10 mouse cellular contexts compared by ENCODE assay signal in the genomic region with DNA sequence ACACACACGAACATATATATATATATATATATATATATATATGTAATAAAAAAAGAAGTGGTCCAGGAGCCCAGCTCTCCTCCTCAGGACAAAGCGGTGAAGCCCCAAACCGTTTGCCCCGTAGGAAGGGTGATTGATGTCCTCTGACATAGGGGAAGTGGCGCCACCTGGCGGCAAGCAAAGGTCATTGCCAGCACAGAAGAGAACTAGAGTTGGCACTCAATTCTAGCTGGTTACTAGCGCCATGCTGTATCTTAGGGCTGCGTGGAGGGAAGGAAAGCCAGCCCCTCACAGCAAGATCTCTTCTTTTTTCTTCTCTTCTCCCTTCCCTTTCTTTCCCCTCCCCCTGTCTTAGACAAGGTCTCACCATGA. TPM values are rescaled to one million over a fixed set of nuclear protein-coding genes. Genes with fewer than 3 reads are reported as not detected.
A peak's percentile ranks its signal among the peaks of the same experiment; 100 is the strongest.
DNase-seq lines count a peak whose midpoint lies in the region; ATAC-seq lines count a peak whose summit lies in the region.
"Had no signal": no experiment of that assay in that cellular context is flagged by ENCODE, and none has a peak within 500 bp of the region (broad histone marks: within the 10 kb centered on the region; RNA-seq: fewer than 3 reads in every experiment).

No protein-coding gene starts in this region.

- no peak for ATAC-seq in hindbrain, embryonic 11.5 days (ENCODE audit: low FRiP score)
- ATAC-seq in hindbrain, embryonic 13.5 days (ENCODE audit: low FRiP score), result no peak
- ATAC-seq in liver, embryonic 12.5 days, result peak; percentile 28; the same call in 1 of the 2 replicates

- 12% methylated on average over 8 of the region's 8 CpGs for WGBS in hindbrain, embryonic 11.5 days
- WGBS in hindbrain, embryonic 13.5 days, result 13% methylated on average over 8 of the region's 8 CpGs
- WGBS in liver, embryonic 12.5 days (ENCODE audit: insufficient replicate concordance), result 11% methylated on average over 8 of the region's 8 CpGs

- no peaks in the 10 kb centered on the region for H3K27me3 ChIP-seq in hindbrain, embryonic 11.5 days (ENCODE audit: control insufficient read depth, insufficient read depth, low read length)
- H3K27me3 ChIP-seq in hindbrain, embryonic 13.5 days, result no peaks in the 10 kb centered on the region
- peaks cover 4% of the 10 kb centered on the region; the same call in 1 of the 2 replicates for H3K27me3 ChIP-seq in liver, embryonic 12.5 days (replicated peaks)

- no peak overlapping the region for H3K9ac ChIP-seq in hindbrain, embryonic 11.5 days (ENCODE audit: low read depth, low read length)
- H3K9ac ChIP-seq in hindbrain, embryonic 13.5 days, result no peak overlapping the region
- H3K9ac ChIP-seq in liver, embryonic 12.5 days, result no peak overlapping the region

- no peak overlapping the region for H3K4me2 ChIP-seq in hindbrain, embryonic 11.5 days (replicated peaks; ENCODE audit: low read depth, low read length)
- no peak overlapping the region for H3K4me2 ChIP-seq in hindbrain, embryonic 13.5 days
- no peak overlapping the region for H3K4me2 ChIP-seq in liver, embryonic 12.5 days

- H3K27ac ChIP-seq in hindbrain, embryonic 11.5 days (ENCODE audit: low read depth, low read length), result no peak overlapping the region
- no peak overlapping the region for H3K27ac ChIP-seq in hindbrain, embryonic 13.5 days
- H3K27ac ChIP-seq in liver, embryonic 12.5 days, result no peak overlapping the region

- H3K4me3 ChIP-seq in hindbrain, embryonic 11.5 days (ENCODE audit: low read depth, low read length), result no peak overlapping the region
- H3K4me3 ChIP-seq in hindbrain, embryonic 13.5 days, result no peak overlapping the region
- H3K4me3 ChIP-seq in liver, embryonic 12.5 days, result no peak overlapping the region
- H3K4me3 ChIP-seq: erythroblast, embryonic 14.5 days; megakaryocyte, embryonic 14.5 days had no signal

- H3K36me3 ChIP-seq in hindbrain, embryonic 11.5 days (ENCODE audit: control insufficient read depth, insufficient read depth, low read length), result no peaks in the 10 kb centered on the region
- no peaks in the 10 kb centered on the region for H3K36me3 ChIP-seq in hindbrain, embryonic 13.5 days
- H3K36me3 ChIP-seq in liver, embryonic 12.5 days, result no peaks in the 10 kb centered on the region

- H3K4me1 ChIP-seq in hindbrain, embryonic 11.5 days (replicated peaks; ENCODE audit: control insufficient read depth, insufficient read depth, low read length), result no peaks in the 10 kb centered on the region
- H3K4me1 ChIP-seq in hindbrain, embryonic 13.5 days (replicated peaks), result 0 out of 2 replicates have a peak, but pooled peaks cover 4% of the 10 kb centered on the region
- H3K4me1 ChIP-seq in liver, embryonic 12.5 days, result no peaks in the 10 kb centered on the region

- H3K9me3 ChIP-seq in hindbrain, embryonic 11.5 days (ENCODE audit: control insufficient read depth, low read length), result no peaks in the 10 kb centered on the region
- no peaks in the 10 kb centered on the region for H3K9me3 ChIP-seq in hindbrain, embryonic 13.5 days
- H3K9me3 ChIP-seq in liver, embryonic 12.5 days (replicated peaks), result no peaks in the 10 kb centered on the region
- H3K9me3 ChIP-seq: megakaryocyte, embryonic 14.5 days had no signal

- DNase-seq in hindbrain, embryonic 11.5 days (ENCODE audit: low spot score), result peak; percentile 68
- peak; percentile 58 for DNase-seq in A20 (ENCODE audit: low read depth, low spot score)
- DNase-seq in MEL-GATA-1-ER (ENCODE audit: extremely low read depth, low read depth), result peak; percentile 29
- DNase-seq in cerebellum, postnatal 36 days, result peak; percentile 42 to 60
- DNase-seq in spleen, postnatal 4 days (ENCODE audit: low spot score in 2 of 2), result peak; percentile 52 to 88
- no peak for DNase-seq in left cerebral cortex, adult 8-10 months (ENCODE audit: low spot score in 2 of 2)

RNA-seq across cellular contexts. Expression of gene Gpr157, which starts 14.1 kb away (rescaled TPM):
- 0.24 and 0.68 TPM in 2 replicates for polyA plus RNA-seq in hindbrain, embryonic 11.5 days (2014; fragmentation: Nextera tagmentation; extraction: Ambion mirVana)
- 0.29 and 0.43 TPM in 2 replicates for polyA plus RNA-seq in hindbrain, embryonic 13.5 days (2015; fragmentation: Nextera tagmentation; extraction: Ambion mirVana)
- polyA plus RNA-seq in liver, embryonic 12.5 days (2016; fragmentation: Nextera tagmentation; extraction: Ambion mirVana), result 0.18 and 0.37 TPM in 2 replicates
- 1 to 10 TPM; 1.9 to 3.4 (median 2.4) TPM for total RNA-seq in left cerebral cortex, adult 8-10 months (2022)

RNA-seq across cellular contexts. Expression of gene Slc2a5, which starts 46.0 kb away (rescaled TPM):
- 1.3 TPM in 2 replicates for polyA plus RNA-seq in hindbrain, embryonic 11.5 days (2014; fragmentation: Nextera tagmentation; extraction: Ambion mirVana)
- polyA plus RNA-seq in hindbrain, embryonic 13.5 days (2015; fragmentation: Nextera tagmentation; extraction: Ambion mirVana), result 1.8 and 2.7 TPM in 2 replicates
- polyA plus RNA-seq in liver, embryonic 12.5 days (2016; fragmentation: Nextera tagmentation; extraction: Ambion mirVana), result 0.22 and 0.30 TPM in 2 replicates
- total RNA-seq in left cerebral cortex, adult 8-10 months (2022), result 10 to 100 TPM in 1 of 4 experiments, 1 to 10 TPM in 3; 5.5 to 10.1 (median 8.7) TPM
- polyA plus RNA-seq: erythroblast, embryonic 14.5 days had no signal

Comparison
In these comparisons a context has a peak if more than half of its experiments do, and no peak if none do; other contexts are left out.
1. DNase-seq: peak in hindbrain, embryonic 11.5 days (single experiment), A20 (single experiment), MEL-GATA-1-ER (single experiment), cerebellum, postnatal 36 days (2 of 2) and spleen, postnatal 4 days (2 of 2); none in left cerebral cortex, adult 8-10 months (0 of 2).